Mouse (Mus musculus): ENCODE results near the gene Teddm1a.

- no peak for TF ChIP-seq POLR2A (IDR thresholded peaks at IDR 0.05; ENCODE audit: low read depth, low read length)
- TF ChIP-seq CTCF (conservative IDR thresholded peaks at IDR 0.05; ENCODE audit: insufficient read depth, insufficient read length, low read depth, low read length) = no peak
Observed at GRCm38 (mm10) chr1:153910423-153910822, 18.9 kb downstream of the Teddm1a start.
